Mouse (Mus musculus) heart, postnatal 4 days (tissue): ENCODE data around the gene 4933430I17Rik. TPM values are rescaled to one million over a fixed set of nuclear protein-coding genes. Genes with fewer than 3 reads are reported as not detected.
"Not testable (repeated sequence)": the region's sequence is repeated elsewhere in the genome, so short reads cannot be mapped to it uniquely, and the experiment has no call there.

ENCODE experiments used
- DNase-seq: peaks from one replicate; pipeline ENCODE4 v3.0.0; 2021
- total RNA-seq, 2 experiments: library from RNA; stranded (reverse); gene quantifications; 2 replicates each; pipeline ENCODE4 v1.2.3; 2021

Gene 4933430I17Rik
- total RNA-seq, 2 experiments from 2014 or later: 0.19 to 0.25 TPM

GRCm38 (mm10) chr4:62544801-62545200 is 19.6 kb downstream of the 4933430I17Rik start:
- DNase-seq: no peak

- no peak for DNase-seq
Observed at GRCm38 (mm10) chr4:62551966-62552365, 26.8 kb downstream of the 4933430I17Rik start.

GRCm38 (mm10) chr4:62557436-62557835 is 32.3 kb downstream of the 4933430I17Rik start:
- DNase-seq: no peak

DNA sequence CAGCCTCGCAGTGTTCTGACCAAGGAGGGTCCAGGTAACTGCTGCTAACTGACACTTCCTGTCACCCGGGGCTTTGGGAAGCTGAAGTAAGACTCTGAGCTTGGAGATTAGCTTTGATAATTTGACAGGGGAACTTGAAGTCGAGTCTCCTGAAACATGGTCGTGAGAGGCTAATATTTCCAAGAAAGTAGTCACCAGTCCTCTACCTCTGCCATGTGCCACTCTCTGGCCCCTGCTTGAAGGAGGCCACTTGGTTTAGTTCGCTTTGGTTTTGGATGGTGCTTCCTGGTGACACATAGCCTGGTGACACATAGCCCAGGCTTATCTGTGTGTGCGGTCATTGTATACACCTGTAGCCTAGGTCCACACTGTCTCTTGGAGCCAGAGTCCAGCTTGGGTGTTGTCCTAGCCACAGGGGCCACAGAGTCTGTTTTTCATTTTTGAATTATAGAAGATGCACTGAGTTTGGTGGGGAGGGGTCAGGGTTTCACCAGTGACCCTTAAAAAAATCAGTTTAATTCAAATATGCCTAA is 34.7 kb downstream of the 4933430I17Rik start, which contains the start of gene Rgs3:
Gene Rgs3, plus strand, starts transcription at position 51 of the 533 bp plus-strand sequence.
- no peak for DNase-seq

DNA sequence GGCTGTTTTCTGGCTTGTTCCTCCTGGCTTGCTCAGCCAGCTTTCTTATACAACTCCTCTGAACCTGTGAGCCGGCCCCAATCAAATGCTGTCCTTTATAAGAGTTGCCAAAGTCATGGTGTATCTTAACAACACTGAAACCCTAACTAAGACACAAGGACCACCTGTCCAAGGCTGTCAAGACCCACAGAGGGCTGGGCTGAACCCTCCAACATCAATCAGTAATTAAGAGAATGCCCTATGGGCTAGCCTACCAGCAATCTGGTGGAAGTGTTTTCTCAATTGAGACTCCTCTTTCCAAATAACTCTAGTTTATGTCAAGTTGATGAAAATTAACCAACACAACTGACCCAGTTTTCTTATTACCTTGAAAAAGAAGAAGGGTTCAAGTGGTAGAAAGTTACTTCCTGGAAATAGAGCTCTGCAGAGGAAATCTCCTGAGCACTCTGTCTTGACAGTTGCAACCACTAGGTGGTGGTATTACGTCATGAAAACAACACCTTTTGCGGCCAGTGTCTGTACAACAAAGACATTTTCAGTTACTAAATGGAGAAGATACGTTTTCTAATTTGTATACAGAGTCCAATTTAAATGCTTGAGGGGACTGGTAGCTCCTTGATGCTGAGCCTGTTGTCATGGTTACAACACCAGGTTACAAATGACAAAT is 35.9 kb downstream of the 4933430I17Rik start:
- peak; percentile 85 for DNase-seq

GRCm38 (mm10) chr4:62561630-62562001 is 36.4 kb downstream of the 4933430I17Rik start:
- DNase-seq: no peak

- DNase-seq: no peak
Observed at GRCm38 (mm10) chr4:62562006-62562405, 36.8 kb downstream of the 4933430I17Rik start.

DNA sequence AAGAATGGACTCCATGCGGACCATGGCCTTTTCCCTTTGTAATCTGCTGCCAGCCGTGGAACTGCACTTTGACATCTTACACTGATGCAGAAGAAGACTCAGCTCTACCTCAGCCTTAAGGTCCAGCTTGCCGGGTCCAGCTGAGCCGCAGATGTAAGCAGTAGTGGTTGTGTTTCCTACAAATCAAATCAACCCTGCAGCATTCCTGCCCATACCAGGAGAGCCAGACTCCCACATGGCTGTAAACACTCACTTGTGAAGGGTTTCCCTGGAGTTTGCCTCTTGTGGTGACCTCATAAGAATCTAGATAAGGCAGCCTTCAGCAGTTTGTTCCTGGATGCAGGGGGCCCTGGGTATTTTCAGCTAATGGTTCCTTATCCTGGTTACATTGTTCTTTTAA is 41.4 kb downstream of the 4933430I17Rik start:
- DNase-seq: no peak

DNA sequence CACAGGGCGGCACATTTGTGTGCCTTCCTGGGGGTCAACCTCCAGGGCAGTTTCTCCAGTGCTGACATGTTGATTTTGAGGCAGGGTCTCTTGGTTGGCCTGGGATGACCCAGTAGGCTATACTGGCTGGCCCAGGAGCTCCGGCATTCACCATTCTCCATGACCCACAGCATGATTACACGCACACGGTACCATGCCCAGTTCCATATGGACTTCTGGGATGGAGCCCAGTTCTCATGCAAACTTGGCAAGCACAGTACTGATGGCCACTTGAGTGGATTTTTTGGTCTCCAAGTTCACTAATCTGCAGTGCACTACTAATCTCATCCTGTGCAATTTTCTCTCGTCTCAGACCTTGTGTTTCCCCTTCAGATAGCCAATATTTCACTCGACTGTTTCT is 42.5 kb downstream of the 4933430I17Rik start:
- DNase-seq: no peak

- no peak for DNase-seq
Observed at GRCm38 (mm10) chr4:62568359-62568758, 43.2 kb downstream of the 4933430I17Rik start.

DNA sequence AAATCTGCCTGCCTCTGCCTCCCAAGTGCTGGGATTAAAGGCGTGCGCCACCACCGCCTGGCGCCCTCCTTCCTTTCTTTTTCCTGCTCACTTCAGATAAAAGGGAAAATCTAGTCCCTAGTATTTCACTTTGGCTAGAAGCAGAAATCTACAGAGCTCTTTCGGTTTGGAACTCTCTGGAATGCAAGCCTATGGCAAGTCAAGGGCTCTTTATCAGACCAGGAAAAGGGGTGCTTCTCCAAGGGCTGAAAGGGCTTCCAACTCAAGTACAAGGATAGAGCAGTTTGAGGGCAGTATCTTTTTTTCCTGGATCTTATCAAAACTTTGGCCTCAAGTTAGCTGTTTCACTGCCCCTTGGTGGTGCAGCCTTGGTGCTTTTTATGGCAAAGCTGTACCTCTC is 44.4 kb downstream of the 4933430I17Rik start:
- DNase-seq: no peak

GRCm38 (mm10) chr4:62570029-62570428 is 44.9 kb downstream of the 4933430I17Rik start:
- DNase-seq: no peak

- DNase-seq: peak; percentile 39
Observed at GRCm38 (mm10) chr4:62582365-62583264, 57.4 kb downstream of the 4933430I17Rik start.

DNA sequence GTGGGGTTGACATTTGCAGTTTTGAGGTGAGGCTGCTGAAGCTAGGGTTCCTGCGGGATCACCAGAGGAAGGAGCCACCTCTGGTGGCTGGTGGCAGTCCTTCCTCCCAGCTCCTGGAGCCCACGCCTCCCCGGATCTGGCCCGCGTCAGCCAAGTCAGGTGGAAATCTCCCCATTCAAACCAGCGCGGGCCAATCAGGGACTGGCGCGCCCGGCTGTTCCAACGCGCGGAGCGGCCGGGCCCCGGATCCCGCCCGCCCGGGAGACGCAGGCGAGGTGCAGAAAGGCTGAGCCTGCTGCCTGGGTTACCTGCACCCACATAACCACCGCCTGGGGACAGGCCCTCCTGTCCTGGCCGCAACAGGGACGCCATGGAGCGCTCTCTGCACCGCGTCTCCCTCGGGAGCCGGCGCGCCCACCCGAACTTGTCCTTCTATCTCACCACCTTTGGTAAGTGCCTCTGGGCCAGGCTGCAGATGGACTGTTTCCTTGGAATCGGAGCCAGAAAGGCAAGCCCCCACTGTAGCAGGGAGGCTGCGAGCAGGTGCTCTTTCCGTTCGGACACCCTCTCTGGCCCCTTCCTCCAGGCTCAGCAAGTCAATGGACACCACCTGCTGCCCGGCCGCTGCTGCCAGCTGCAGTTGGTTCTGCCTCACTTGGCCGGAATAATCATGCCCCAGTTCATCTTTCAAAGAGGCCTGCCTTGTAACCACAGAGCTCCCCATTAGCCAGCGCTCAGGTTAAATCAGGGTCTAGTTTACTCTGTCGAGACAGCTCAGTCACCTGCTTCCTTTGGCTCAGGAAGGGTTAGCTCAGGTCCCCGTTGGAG is 58.3 kb downstream of the 4933430I17Rik start:
- peak; percentile 65 for DNase-seq

DNA sequence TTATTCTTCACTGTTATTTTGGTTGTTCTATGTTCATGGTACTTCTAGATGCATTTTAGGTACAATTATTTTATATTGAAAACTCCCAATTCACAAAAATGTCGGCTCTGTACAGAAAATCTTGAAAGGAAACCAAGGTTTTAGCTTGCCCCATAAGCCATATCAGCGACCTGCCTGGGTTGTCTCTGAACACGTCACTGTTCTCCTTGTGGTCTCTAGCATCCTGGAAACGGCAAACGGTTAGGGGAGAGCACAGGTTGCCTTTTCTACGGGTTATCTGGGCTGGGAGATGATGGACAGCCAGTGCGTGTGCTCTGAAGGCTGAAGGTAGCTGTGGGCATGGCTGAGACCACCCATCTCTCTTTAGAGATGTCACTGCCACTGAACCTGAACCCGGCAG is 61.9 kb downstream of the 4933430I17Rik start:
- DNase-seq: no peak

GRCm38 (mm10) chr4:62590878-62591277 is 65.7 kb downstream of the 4933430I17Rik start:
- DNase-seq: no peak

DNA sequence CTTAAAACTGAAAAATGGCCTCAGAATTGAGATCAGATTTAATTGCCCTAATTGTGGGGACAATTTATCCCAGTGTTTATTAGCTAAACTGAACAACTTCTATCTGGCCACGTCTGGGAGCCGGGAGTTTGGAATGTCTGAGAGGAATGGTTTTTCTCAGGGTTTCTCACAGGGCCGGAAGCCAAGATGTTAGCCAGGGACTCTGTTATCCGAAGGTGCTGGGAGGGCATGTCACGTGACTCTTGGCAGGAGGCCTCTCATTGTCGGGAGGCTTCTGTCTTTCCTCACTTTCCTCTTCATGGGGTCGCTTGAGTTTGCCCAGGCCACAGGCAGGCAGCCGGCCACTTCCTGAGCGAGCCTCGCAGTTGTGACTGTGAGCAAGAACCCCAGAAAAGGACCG is 66.2 kb downstream of the 4933430I17Rik start:
- peak; percentile 73 for DNase-seq

DNA sequence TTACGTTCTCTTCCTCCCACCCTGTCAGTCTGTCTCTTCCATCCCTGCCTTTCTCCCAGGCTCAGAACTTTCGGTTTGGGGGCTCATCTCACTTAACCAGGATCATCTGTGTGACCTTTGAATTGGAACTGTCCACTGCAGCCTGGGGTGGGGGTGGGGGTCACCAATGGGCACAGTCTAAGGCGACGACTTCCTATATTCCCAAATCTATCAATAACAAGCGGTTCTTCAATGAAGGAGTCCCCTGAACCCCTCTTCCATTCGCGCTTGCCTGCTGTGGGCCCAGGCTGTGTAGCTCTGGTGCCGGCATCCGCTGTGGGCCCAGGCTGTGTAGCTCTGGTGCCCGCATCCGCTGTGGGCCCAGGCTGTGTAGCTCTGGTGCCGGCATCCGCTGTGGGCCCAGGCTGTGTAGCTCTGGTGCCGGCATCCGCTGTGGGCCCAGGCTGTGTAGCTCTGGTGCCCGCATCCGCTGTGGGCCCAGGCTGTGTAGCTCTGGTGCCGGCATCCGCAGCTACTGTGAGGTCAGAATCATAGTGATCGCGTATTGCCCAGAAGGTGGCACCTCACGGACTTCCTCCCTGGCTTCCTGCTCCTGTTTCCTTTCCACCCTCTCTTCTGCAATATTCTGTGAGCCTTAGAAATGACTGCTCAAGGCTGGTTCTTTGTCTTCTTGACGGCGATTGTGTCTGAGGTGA is 68.5 kb downstream of the 4933430I17Rik start:
- DNase-seq: not testable (repeated sequence)

DNA sequence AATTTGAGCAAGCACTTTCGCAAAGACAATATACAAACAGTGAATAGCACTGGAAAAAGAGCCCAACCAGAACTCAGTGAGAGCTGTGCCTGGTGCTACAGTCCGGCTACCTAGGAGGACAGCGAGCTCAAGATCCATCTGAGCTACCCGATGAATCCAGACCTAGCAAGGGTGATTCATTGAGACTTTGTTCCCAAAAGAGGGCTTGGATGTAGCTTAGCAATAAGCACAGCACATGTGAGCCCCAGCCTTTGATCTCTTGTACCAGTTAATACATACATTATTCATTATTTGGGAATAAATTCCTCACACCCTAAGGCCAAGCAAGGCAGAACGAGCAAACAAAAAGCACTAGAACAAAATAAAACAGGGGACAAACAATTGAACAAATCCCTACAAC is 69.3 kb downstream of the 4933430I17Rik start:
- no peak for DNase-seq

- peak; percentile 59 for DNase-seq
Observed at GRCm38 (mm10) chr4:62596051-62596450, 70.9 kb downstream of the 4933430I17Rik start.
